Mouse (Mus musculus) bone marrow, adult 2 months (tissue): ENCODE data around the gene Rho. TPM values are rescaled to one million over a fixed set of nuclear protein-coding genes. Genes with fewer than 3 reads are reported as not detected.

Experiments
- H3K27ac ChIP-seq: fragments of 200-500 bp; 2 replicates; pipeline ENCODE4 v1.5.1; 2012; ENCODE audit warnings: low read depth, mild to moderate bottlenecking, control low read depth, inconsistent platforms, low read length; ENCODE audit not compliant: control insufficient read depth, poor library complexity, insufficient read depth
- H3K4me1 ChIP-seq: fragments of 200-500 bp; 2 replicates; pipeline ENCODE4 v1.6.1; 2011; ENCODE audit warnings: low read length; ENCODE audit not compliant: control insufficient read depth, insufficient read depth
- H3K4me3 ChIP-seq: fragments of 200-500 bp; replicated peaks from 2 replicates; pipeline ENCODE3; 2011; ENCODE audit warnings: mild to moderate bottlenecking, low read depth, low read length, control low read depth; ENCODE audit not compliant: control insufficient read depth
- CTCF ChIP-seq: fragments of 200-500 bp; IDR thresholded peaks from 2 replicates; pipeline ENCODE4 v1.5.1; 2011; ENCODE audit warnings: low read length, control low read depth; ENCODE audit not compliant: control insufficient read depth, insufficient read depth
- POLR2A ChIP-seq: fragments of 200-500 bp; IDR thresholded peaks from 2 replicates; pipeline ENCODE4 v1.6.1; 2011; ENCODE audit warnings: low read depth, mild to moderate bottlenecking, control low read depth, low read length, borderline replicate concordance; ENCODE audit not compliant: control insufficient read depth
- WGBS: fragments of 180-500 bp; shearing (Covaris S2); methylation state at CpG from one replicate; pipeline ENCODE4 v1.1.7; 2018; 5-methylcytosine and 5-hydroxymethylcytosine counted together
- polyA plus RNA-seq: library from polyadenylated mRNA; stranded (reverse); fragments of >200 nt; gene quantifications from 2 replicates; pipeline ENCODE4 v1.2.4, GENCODE M21; 2011; ENCODE audit warnings: low replicate concordance; ENCODE audit not compliant: missing spikeins, insufficient read depth, insufficient read length

Gene Rho
- polyA plus RNA-seq, 1 experiment = not detected

DNA sequence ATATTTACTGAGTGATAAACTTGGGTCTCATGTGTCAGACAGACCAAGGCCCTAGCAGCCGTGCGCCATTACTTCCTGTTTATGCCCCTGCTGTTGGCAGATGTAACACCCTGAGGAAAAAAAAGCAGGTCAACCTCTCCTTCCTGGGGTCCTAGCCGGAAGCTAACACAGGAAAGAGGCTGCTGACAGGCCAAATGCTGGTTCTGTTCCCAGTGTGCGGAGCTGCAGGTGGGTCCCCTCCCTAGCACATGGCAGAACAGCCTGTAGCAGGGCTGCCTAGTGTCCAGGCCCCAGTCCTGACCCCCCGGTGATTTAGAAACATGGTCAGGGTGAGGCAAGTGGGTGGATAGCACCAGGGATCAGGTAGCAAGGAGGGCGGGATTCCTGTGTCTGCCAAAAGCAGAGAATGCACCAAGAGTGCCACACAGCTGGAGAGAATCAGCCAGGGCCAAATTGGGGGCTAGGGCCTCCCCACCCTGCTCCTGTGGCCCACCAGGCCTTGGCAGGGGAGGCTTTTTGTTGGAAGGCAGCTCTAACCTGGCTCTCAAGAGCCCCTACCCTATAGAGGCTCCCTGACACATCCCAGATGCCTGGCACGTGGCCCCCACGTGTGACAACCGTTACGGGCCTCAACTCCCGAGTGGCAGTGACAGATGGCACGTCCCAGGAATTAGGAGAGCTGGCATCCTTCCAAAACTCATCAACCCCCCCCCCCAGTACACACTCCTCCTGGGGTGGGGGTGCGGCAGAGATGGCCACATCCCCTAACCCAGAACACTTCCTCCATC, 39.9 kb downstream of the Rho start:
- 47% methylated on average over 13 of the region's 13 CpGs for WGBS
- peaks cover 17% of the 10 kb centered on the region for H3K4me1 ChIP-seq
- H3K27ac ChIP-seq = no peak overlapping the region; the same call in 1 of the 2 replicates
- H3K4me3 ChIP-seq = no peak overlapping the region
- TF ChIP-seq CTCF = no peak
- no peak for TF ChIP-seq POLR2A

DNA sequence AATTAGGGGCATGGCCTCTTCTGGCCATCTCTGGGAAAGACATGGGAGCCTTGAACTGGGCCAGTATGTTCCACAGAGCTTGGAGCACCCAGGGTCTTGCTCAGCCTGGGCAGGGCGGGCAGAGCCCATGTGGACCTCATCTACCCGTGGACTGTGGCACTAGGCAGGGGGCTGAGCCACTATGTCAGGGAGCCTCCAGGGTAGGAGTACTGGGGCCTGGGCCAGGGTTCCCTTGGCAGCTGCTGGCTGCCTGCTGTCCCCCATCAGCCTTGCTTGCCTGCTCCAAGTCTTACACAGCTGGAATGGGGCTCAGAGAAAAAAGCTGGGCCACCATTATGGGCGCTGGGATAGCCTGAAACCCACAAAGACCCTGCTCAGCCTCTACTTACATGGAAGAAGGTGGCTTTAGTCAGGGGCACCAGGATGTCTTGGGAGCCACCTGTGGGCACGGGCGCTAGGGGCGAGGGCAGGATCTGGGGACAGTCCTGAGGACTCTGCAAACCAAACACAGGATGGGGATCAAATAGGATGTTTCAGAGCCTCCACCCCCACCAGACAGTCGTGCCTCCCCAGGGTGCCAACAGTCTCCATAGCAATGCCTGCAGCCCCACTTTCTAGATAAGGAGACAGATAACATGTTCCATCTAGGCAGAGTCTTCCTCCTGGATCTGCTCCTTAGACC, 40.7 kb downstream of the Rho start:
- Histone ChIP-seq H3K4me1 (peaks cover 17% of the 10 kb centered on the region), H3K4me3 (no peak overlapping the region), H3K27ac (peak overlapping the region; percentile 2; the same call in 1 of the 2 replicates)
- WGBS = 66% methylated on average over 7 of the region's 7 CpGs
- TF ChIP-seq CTCF = no peak
- no peak for TF ChIP-seq POLR2A

DNA sequence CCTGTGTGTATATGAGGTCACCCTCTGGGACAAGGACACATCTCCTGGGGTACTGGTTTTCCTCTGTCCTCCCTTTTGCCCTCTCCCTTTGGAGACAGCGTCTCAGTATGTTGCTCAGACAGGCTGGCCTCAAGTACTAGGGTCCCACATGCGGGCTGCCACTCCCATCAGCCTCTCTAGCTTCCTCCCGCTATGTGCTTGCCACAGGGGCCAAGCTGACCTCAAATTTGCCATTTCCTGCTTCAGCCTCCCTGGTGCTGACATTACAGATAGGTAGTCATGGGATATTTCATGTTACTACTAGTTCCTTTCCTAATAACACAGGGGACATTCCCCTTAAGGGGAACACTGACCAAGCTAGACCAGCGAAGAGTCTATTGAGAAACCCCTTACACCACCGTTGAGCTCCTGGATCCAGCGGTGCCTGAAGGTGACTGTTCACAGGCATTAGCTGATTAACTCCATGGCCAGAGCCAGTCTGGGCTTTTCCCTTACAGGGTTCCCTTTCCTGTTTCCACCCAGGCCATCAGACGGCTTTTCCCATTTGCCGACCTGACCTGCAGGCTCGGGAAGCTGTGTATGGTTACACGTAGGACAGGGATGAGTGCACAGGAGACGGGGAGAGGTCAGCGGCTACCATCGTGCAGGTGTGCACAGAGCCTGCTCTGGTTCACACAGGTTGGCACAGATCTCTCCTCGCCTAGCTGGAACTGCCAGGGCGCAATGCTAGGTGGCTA, 41.8 kb downstream of the Rho start:
- WGBS = 60% methylated on average over 15 of the region's 15 CpGs
- TF ChIP-seq CTCF (no peak), POLR2A (no peak)
- H3K4me1 ChIP-seq = peaks cover 17% of the 10 kb centered on the region
- no peak overlapping the region for H3K4me3 ChIP-seq
- H3K27ac ChIP-seq = peak overlapping the region; percentile 37; the same call in 1 of the 2 replicates

DNA sequence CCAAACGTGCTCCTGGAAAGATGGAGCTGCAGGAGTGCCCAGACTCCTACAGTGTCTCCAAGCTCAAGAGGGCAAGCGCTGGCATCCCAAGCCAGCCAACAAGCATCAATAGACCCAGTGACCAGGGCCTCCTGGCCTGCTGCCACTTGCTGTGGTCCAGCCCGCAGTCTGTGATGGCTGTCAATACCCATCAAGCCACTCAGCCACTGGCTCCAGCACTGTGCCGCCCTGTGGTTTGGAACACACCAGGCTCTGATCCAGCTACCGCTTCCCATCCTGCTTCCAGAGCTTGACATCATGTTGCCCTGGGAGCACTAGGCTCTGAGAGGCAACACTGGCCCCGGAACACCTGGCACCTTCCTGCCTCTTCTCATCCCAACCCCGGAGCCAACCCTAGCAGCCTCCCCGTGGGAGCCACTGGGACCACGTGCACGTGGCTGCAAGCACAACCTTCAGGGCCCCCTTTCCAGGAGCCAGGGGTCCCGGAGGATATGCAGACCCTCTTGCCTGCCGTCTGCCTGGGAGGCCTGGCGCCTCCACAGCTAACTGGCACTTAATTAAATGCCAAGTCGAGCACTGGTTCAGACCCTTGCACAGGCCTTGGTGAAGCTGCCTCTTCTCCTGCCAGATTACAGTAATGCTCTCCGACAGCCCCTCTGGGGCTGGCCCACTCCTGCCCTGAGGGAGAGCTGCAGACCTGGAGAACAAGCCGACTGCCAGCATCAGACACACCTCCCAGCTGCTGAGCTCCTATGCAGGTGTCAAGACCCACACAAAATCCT, 42.5 kb downstream of the Rho start:
- TF ChIP-seq POLR2A (no peak), CTCF (no peak)
- H3K4me3 ChIP-seq = no peak overlapping the region
- H3K27ac ChIP-seq = no peak overlapping the region
- 74% methylated on average over 16 of the region's 16 CpGs for WGBS
- peaks cover 17% of the 10 kb centered on the region for H3K4me1 ChIP-seq

DNA sequence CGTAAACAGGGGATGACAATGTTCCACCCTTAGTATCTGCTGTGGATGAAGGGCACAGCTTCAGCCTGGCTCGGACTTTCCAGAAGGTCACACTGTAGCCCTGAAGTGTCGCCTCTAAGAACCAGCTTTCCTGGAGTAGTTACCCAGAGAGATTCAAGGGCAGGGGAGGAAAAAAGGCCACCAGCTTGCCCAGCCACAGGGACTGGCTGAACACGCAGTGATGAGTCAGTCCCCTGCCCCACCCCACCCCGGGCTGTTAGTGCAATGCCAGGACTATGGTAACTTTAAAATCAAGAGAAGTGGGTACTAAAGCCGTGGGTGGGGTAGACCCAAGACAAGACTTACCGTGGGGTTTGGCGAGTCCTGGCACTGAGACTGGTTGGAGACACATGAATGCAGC, 44.1 kb downstream of the Rho start:
- TF ChIP-seq CTCF (no peak), POLR2A (no peak)
- Histone ChIP-seq H3K27ac (no peak overlapping the region), H3K4me1 (peaks cover 6% of the 10 kb centered on the region; the same call in 1 of the 2 replicates), H3K4me3 (no peak overlapping the region)
- WGBS = 73% methylated on average over 8 of the region's 8 CpGs

DNA sequence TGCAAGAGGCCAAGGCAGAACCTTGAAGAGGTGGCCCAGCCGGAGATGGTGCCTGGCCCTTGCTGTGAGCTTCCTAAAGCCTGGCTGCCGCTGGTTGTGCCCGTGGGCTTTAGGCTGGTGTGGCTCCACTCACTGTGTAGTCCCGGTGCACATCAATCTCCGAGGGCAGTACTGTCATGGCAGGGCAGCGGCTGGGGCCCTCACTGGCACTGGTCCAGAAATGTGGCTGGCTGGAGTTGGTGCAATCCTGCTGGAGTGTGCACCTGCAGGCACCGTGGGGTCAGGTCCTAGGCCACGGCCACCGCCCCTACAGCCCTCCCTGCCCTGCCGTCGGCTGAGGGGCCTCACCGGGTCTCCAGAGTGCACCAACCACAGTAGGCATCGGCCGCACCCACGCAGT, 46.3 kb downstream of the Rho start:
- no peak overlapping the region for H3K4me3 ChIP-seq
- H3K4me1 ChIP-seq = peaks cover 2% of the 10 kb centered on the region; the same call in 1 of the 2 replicates
- no peak for TF ChIP-seq CTCF
- 71% methylated on average over 15 of the region's 15 CpGs for WGBS
- no peak overlapping the region for H3K27ac ChIP-seq

DNA sequence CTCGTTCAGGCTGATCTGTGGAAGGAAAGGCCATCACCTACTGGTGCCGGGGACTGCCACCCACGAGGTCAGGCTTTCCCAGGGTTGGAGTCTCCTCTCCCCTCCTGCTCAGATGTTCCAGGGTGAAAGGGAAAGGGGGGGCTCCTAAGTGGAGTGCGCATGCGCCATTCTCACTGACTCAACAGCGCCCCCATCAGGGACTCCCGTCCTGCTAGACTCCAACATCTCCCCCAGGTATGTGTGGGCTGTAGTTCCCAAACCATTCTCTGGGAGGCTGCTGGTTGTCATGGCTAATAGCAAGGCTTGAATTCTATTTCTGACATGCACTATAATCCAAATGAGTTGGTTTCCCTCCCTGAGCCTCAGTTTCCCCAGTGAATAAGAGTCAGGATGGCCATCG, 47.0 kb downstream of the Rho start:
- Histone ChIP-seq H3K27ac (no peak overlapping the region), H3K4me1 (no peaks in the 10 kb centered on the region; the same call in 1 of the 2 replicates), H3K4me3 (no peak overlapping the region)
- TF ChIP-seq POLR2A (no peak), CTCF (peak; percentile 24; the same call in 1 of the 2 replicates)
- WGBS = 82% methylated on average over 8 of the region's 8 CpGs
